Mouse (Mus musculus): ENCODE results near the gene Lhfp. TPM values are rescaled to one million over a fixed set of nuclear protein-coding genes. Genes with fewer than 3 reads are reported as not detected.

The Lhfp gene
- polyA plus RNA-seq, 1 experiment from 2014 or later, result 48.1 TPM

- no peak overlapping the region for H3K9ac ChIP-seq (replicated peaks; ENCODE audit: low read length)
- no peaks in the 10 kb centered on the region for H3K9me3 ChIP-seq (ENCODE audit: control insufficient read depth, low read length)
- no peaks in the 10 kb centered on the region for H3K4me1 ChIP-seq (ENCODE audit: control insufficient read depth, insufficient read depth, low read length)
- no peak overlapping the region for H3K27ac ChIP-seq (replicated peaks; ENCODE audit: low read depth, low read length)
- ATAC-seq (ENCODE audit: low FRiP score, low TSS enrichment) (no peak), DNase-seq (no peak)
- no peaks in the 10 kb centered on the region for H3K27me3 ChIP-seq (ENCODE audit: control insufficient read depth, insufficient read depth, low read length)
- no peak overlapping the region for H3K4me3 ChIP-seq (replicated peaks; ENCODE audit: low read depth, low read length)
- no peaks in the 10 kb centered on the region for H3K36me3 ChIP-seq (ENCODE audit: control insufficient read depth, insufficient read depth, low read length)
- WGBS, result 100% methylated on average over 1 of the region's 1 CpGs
- no peak overlapping the region for H3K4me2 ChIP-seq (ENCODE audit: low read length)
Observed at GRCm38 (mm10) chr3:53291945-53292344, 250.6 kb downstream of the Lhfp start.

- no peak overlapping the region for H3K27ac ChIP-seq (replicated peaks; ENCODE audit: low read depth, low read length)
- no peak overlapping the region for H3K4me2 ChIP-seq (ENCODE audit: low read length)
- no peaks in the 10 kb centered on the region for H3K4me1 ChIP-seq (ENCODE audit: control insufficient read depth, insufficient read depth, low read length)
- H3K9me3 ChIP-seq (ENCODE audit: control insufficient read depth, low read length), result no peaks in the 10 kb centered on the region
- H3K9ac ChIP-seq (replicated peaks; ENCODE audit: low read length), result no peak overlapping the region
- no peaks in the 10 kb centered on the region for H3K36me3 ChIP-seq (ENCODE audit: control insufficient read depth, insufficient read depth, low read length)
- no peaks in the 10 kb centered on the region for H3K27me3 ChIP-seq (ENCODE audit: control insufficient read depth, insufficient read depth, low read length)
- H3K4me3 ChIP-seq (replicated peaks; ENCODE audit: low read depth, low read length), result no peak overlapping the region
- DNase-seq, result no peak
- no peak for ATAC-seq (ENCODE audit: low FRiP score, low TSS enrichment)
- 89% methylated on average over 3 of the region's 3 CpGs for WGBS
Observed at GRCm38 (mm10) chr3:53292474-53292873, 251.1 kb downstream of the Lhfp start.

- Histone ChIP-seq H3K27me3 (ENCODE audit: control insufficient read depth, insufficient read depth, low read length) (no peaks in the 10 kb centered on the region), H3K36me3 (ENCODE audit: control insufficient read depth, insufficient read depth, low read length) (no peaks in the 10 kb centered on the region), H3K9me3 (ENCODE audit: control insufficient read depth, low read length) (no peaks in the 10 kb centered on the region), H3K9ac (replicated peaks; ENCODE audit: low read length) (no peak overlapping the region), H3K4me3 (replicated peaks; ENCODE audit: low read depth, low read length) (no peak overlapping the region), H3K27ac (replicated peaks; ENCODE audit: low read depth, low read length) (no peak overlapping the region), H3K4me1 (ENCODE audit: control insufficient read depth, insufficient read depth, low read length) (no peaks in the 10 kb centered on the region), H3K4me2 (ENCODE audit: low read length) (no peak overlapping the region)
- ATAC-seq (ENCODE audit: low FRiP score, low TSS enrichment), result no peak
- no peak for DNase-seq
- WGBS, result 88% methylated on average over 4 of the region's 4 CpGs
Observed at GRCm38 (mm10) chr3:53292979-53293378, 251.7 kb downstream of the Lhfp start.

- ATAC-seq (ENCODE audit: low FRiP score, low TSS enrichment), result no peak
- no peak overlapping the region for H3K4me3 ChIP-seq (replicated peaks; ENCODE audit: low read depth, low read length)
- no peak overlapping the region for H3K4me2 ChIP-seq (ENCODE audit: low read length)
- no peaks in the 10 kb centered on the region for H3K9me3 ChIP-seq (ENCODE audit: control insufficient read depth, low read length)
- H3K4me1 ChIP-seq (ENCODE audit: control insufficient read depth, insufficient read depth, low read length), result no peaks in the 10 kb centered on the region
- H3K9ac ChIP-seq (replicated peaks; ENCODE audit: low read length), result no peak overlapping the region
- no peak for DNase-seq
- H3K27me3 ChIP-seq (ENCODE audit: control insufficient read depth, insufficient read depth, low read length), result no peaks in the 10 kb centered on the region
- no peaks in the 10 kb centered on the region for H3K36me3 ChIP-seq (ENCODE audit: control insufficient read depth, insufficient read depth, low read length)
- no peak overlapping the region for H3K27ac ChIP-seq (replicated peaks; ENCODE audit: low read depth, low read length)
- 86% methylated on average over 4 of the region's 4 CpGs for WGBS
Observed at GRCm38 (mm10) chr3:53293901-53294433, 252.6 kb downstream of the Lhfp start.

GRCm38 (mm10) chr3:53294855-53295254, 253.5 kb downstream of the Lhfp start:
- no peak for DNase-seq
- Histone ChIP-seq H3K4me3 (replicated peaks; ENCODE audit: low read depth, low read length) (no peak overlapping the region), H3K27ac (replicated peaks; ENCODE audit: low read depth, low read length) (no peak overlapping the region), H3K9me3 (ENCODE audit: control insufficient read depth, low read length) (no peaks in the 10 kb centered on the region), H3K4me2 (ENCODE audit: low read length) (no peak overlapping the region), H3K9ac (replicated peaks; ENCODE audit: low read length) (no peak overlapping the region), H3K4me1 (ENCODE audit: control insufficient read depth, insufficient read depth, low read length) (no peaks in the 10 kb centered on the region), H3K36me3 (ENCODE audit: control insufficient read depth, insufficient read depth, low read length) (no peaks in the 10 kb centered on the region), H3K27me3 (ENCODE audit: control insufficient read depth, insufficient read depth, low read length) (no peaks in the 10 kb centered on the region)
- 50% methylated on average over 6 of the region's 6 CpGs for WGBS
- ATAC-seq (ENCODE audit: low FRiP score, low TSS enrichment), result no peak

- Histone ChIP-seq H3K4me3 (replicated peaks; ENCODE audit: low read depth, low read length) (no peak overlapping the region), H3K9me3 (ENCODE audit: control insufficient read depth, low read length) (peaks cover 3% of the 10 kb centered on the region; the same call in 1 of the 2 replicates), H3K36me3 (ENCODE audit: control insufficient read depth, insufficient read depth, low read length) (no peaks in the 10 kb centered on the region), H3K27me3 (ENCODE audit: control insufficient read depth, insufficient read depth, low read length) (no peaks in the 10 kb centered on the region), H3K4me1 (ENCODE audit: control insufficient read depth, insufficient read depth, low read length) (no peaks in the 10 kb centered on the region), H3K9ac (replicated peaks; ENCODE audit: low read length) (no peak overlapping the region), H3K4me2 (ENCODE audit: low read length) (no peak overlapping the region), H3K27ac (replicated peaks; ENCODE audit: low read depth, low read length) (no peak overlapping the region)
- 65% methylated on average over 5 of the region's 5 CpGs for WGBS
- ATAC-seq (ENCODE audit: low FRiP score, low TSS enrichment) (no peak), DNase-seq (no peak)
Observed at GRCm38 (mm10) chr3:53301866-53302265, 260.5 kb downstream of the Lhfp start.

GRCm38 (mm10) chr3:53304123-53304900, 263.0 kb downstream of the Lhfp start:
- no peak overlapping the region for H3K4me3 ChIP-seq (replicated peaks; ENCODE audit: low read depth, low read length)
- H3K4me1 ChIP-seq (ENCODE audit: control insufficient read depth, insufficient read depth, low read length), result no peaks in the 10 kb centered on the region
- 79% methylated on average over 4 of the region's 4 CpGs for WGBS
- H3K27ac ChIP-seq (replicated peaks; ENCODE audit: low read depth, low read length), result no peak overlapping the region
- H3K27me3 ChIP-seq (ENCODE audit: control insufficient read depth, insufficient read depth, low read length), result no peaks in the 10 kb centered on the region
- DNase-seq (no peak), ATAC-seq (ENCODE audit: low FRiP score, low TSS enrichment) (no peak)
- no peaks in the 10 kb centered on the region for H3K36me3 ChIP-seq (ENCODE audit: control insufficient read depth, insufficient read depth, low read length)
- H3K4me2 ChIP-seq (ENCODE audit: low read length), result no peak overlapping the region
- H3K9ac ChIP-seq (replicated peaks; ENCODE audit: low read length), result no peak overlapping the region
- H3K9me3 ChIP-seq (ENCODE audit: control insufficient read depth, low read length), result peaks cover 3% of the 10 kb centered on the region; the same call in 1 of the 2 replicates

GRCm38 (mm10) chr3:53305860-53306259, 264.5 kb downstream of the Lhfp start:
- Histone ChIP-seq H3K4me2 (ENCODE audit: low read length) (no peak overlapping the region), H3K27ac (replicated peaks; ENCODE audit: low read depth, low read length) (no peak overlapping the region), H3K27me3 (ENCODE audit: control insufficient read depth, insufficient read depth, low read length) (no peaks in the 10 kb centered on the region), H3K36me3 (ENCODE audit: control insufficient read depth, insufficient read depth, low read length) (no peaks in the 10 kb centered on the region), H3K4me3 (replicated peaks; ENCODE audit: low read depth, low read length) (no peak overlapping the region), H3K9ac (replicated peaks; ENCODE audit: low read length) (no peak overlapping the region), H3K9me3 (ENCODE audit: control insufficient read depth, low read length) (peaks cover 3% of the 10 kb centered on the region; the same call in 1 of the 2 replicates), H3K4me1 (ENCODE audit: control insufficient read depth, insufficient read depth, low read length) (no peaks in the 10 kb centered on the region)
- DNase-seq, result no peak
- WGBS, result 72% methylated on average over 1 of the region's 1 CpGs
- ATAC-seq (ENCODE audit: low FRiP score, low TSS enrichment), result no peak

GRCm38 (mm10) chr3:53308649-53309048, 267.3 kb downstream of the Lhfp start:
- H3K4me2 ChIP-seq (ENCODE audit: low read length), result no peak overlapping the region
- no peak overlapping the region for H3K4me3 ChIP-seq (replicated peaks; ENCODE audit: low read depth, low read length)
- H3K9me3 ChIP-seq (ENCODE audit: control insufficient read depth, low read length), result peaks cover 3% of the 10 kb centered on the region; the same call in 1 of the 2 replicates
- DNase-seq (no peak), ATAC-seq (ENCODE audit: low FRiP score, low TSS enrichment) (no peak)
- no peak overlapping the region for H3K9ac ChIP-seq (replicated peaks; ENCODE audit: low read length)
- 62% methylated on average over 5 of the region's 5 CpGs for WGBS
- no peaks in the 10 kb centered on the region for H3K36me3 ChIP-seq (ENCODE audit: control insufficient read depth, insufficient read depth, low read length)
- no peak overlapping the region for H3K27ac ChIP-seq (replicated peaks; ENCODE audit: low read depth, low read length)
- H3K27me3 ChIP-seq (ENCODE audit: control insufficient read depth, insufficient read depth, low read length), result no peaks in the 10 kb centered on the region
- no peaks in the 10 kb centered on the region for H3K4me1 ChIP-seq (ENCODE audit: control insufficient read depth, insufficient read depth, low read length)

Data from midbrain, embryonic 14.5 days (tissue).